Mouse (Mus musculus): ENCODE data around the gene Gnaq. TPM values are rescaled to one million over a fixed set of nuclear protein-coding genes. Genes with fewer than 3 reads are reported as not detected.
"Not testable (repeated sequence)": the region's sequence is repeated elsewhere in the genome, so short reads cannot be mapped to it uniquely, and the experiment has no call there.

Gnaq gene
- total RNA-seq (2015; ENCODE audit: low replicate concordance) (7.1 and 8.6 TPM in 2 replicates), total RNA-seq (2017; ENCODE audit: low replicate concordance) (2.0 and 7.8 TPM in 2 replicates)

DNA sequence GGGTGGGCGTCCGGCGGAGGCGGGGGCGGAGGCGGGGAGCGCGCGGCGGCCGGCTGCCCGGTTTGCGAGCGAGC, at the start of gene Gnaq:
Gnaq (plus strand) TSS at position 41 of the 74 bp plus-strand sequence.
- ATAC-seq (replicated peaks; ENCODE audit: low FRiP score, poor library complexity, severe bottlenecking), result no peak

- ATAC-seq (replicated peaks; ENCODE audit: low FRiP score, poor library complexity, severe bottlenecking), result not testable (repeated sequence)
Measured at GRCm38 (mm10) chr19:16083981-16084630, 48.5 kb upstream of the Gnaq start.

- no peak for ATAC-seq (replicated peaks; ENCODE audit: low FRiP score, poor library complexity, severe bottlenecking)
Measured at GRCm38 (mm10) chr19:16085248-16085647, 47.4 kb upstream of the Gnaq start.

DNA sequence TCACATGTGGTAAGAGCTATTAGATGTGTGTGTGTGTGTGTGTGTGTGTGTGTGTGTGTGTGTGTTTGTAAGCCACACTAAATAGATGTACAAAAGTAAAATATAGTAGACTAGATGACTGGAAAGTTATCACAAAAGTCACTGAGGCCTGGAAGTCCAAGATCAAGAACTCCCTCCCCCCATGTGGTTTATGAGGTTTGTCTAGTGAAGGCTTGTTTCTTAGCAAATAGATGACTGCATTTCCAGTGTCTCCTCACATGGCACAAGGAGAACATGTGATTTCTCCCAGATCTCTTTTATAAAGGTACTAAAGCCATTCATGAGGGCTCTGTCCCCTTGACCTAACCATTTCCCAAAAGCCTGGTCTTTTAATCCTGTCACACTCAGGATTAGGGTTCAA, 46.5 kb upstream of the Gnaq start:
- ATAC-seq (replicated peaks; ENCODE audit: low FRiP score, poor library complexity, severe bottlenecking), result no peak

- ATAC-seq (replicated peaks; ENCODE audit: low FRiP score, poor library complexity, severe bottlenecking), result no peak
Measured at GRCm38 (mm10) chr19:16086581-16086980, 46.0 kb upstream of the Gnaq start.

- ATAC-seq (replicated peaks; ENCODE audit: low FRiP score, poor library complexity, severe bottlenecking), result no peak
Measured at GRCm38 (mm10) chr19:16087391-16087790, 45.2 kb upstream of the Gnaq start.

- no peak for ATAC-seq (replicated peaks; ENCODE audit: low FRiP score, poor library complexity, severe bottlenecking)
Measured at GRCm38 (mm10) chr19:16093616-16094015, 39.0 kb upstream of the Gnaq start.

DNA sequence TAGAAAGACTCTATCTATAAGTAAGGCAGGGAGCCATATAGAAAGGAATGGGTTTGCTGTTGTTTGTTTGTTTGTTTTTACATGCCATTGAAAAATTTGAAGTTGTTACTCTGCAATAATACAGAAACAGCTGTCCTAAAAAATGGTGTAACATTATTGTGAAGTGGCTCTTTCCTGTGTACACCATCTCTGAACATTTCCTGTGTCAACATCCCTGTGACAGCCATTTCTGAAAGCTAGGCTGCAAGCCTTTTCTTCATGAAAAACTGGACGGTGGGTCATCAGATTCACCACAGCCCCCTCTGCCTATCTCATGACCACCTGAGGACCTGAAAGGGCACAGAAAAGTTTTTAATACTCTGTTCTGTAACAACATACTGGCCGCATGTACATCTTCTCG, 22.7 kb upstream of the Gnaq start:
- no peak for ATAC-seq (replicated peaks; ENCODE audit: low FRiP score, poor library complexity, severe bottlenecking)

- no peak for ATAC-seq (replicated peaks; ENCODE audit: low FRiP score, poor library complexity, severe bottlenecking)
Measured at GRCm38 (mm10) chr19:16110670-16111069, 22.0 kb upstream of the Gnaq start.

- ATAC-seq (replicated peaks; ENCODE audit: low FRiP score, poor library complexity, severe bottlenecking), result no peak
Measured at GRCm38 (mm10) chr19:16113295-16113694, 19.3 kb upstream of the Gnaq start.

DNA sequence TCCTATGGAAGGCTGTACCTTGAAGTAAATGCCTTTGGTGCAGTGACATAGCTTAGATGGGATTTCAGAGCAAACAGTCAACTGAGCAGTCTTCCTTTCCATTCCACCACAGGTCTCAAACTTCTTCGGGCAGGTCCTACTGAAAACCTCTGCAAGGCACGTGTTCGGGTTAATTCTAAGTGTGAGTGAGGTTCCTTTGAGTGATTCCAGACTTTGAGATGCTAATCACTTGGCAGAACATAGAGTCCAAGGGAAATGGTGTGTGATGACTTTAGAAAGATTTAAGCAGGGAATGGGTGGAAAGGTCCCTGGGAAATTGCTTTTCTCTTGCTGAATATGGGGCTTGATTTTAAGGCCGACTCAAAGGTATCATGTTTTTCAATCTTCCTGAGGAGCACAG, 14.2 kb upstream of the Gnaq start:
- ATAC-seq (replicated peaks; ENCODE audit: low FRiP score, poor library complexity, severe bottlenecking), result no peak

DNA sequence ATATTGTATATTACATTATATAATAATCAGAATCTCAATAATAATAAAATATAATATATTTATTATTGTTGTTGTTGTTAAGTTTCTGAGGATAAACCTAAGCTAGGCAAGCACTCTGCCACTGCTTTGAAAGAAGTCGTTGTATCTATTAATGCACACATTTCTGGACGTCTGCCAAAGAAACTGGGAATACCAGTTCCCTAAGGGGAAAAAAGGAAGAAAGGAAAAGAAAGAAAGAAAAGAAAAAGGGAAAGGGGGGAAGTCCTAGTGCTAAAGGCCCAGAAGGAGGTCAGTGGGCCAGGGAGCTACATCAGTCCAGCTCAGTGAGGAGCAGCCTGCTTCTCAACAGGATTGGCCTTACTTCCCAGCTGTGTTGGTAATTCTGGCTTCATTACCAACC, 11.3 kb upstream of the Gnaq start:
- no peak for ATAC-seq (replicated peaks; ENCODE audit: low FRiP score, poor library complexity, severe bottlenecking)

DNA sequence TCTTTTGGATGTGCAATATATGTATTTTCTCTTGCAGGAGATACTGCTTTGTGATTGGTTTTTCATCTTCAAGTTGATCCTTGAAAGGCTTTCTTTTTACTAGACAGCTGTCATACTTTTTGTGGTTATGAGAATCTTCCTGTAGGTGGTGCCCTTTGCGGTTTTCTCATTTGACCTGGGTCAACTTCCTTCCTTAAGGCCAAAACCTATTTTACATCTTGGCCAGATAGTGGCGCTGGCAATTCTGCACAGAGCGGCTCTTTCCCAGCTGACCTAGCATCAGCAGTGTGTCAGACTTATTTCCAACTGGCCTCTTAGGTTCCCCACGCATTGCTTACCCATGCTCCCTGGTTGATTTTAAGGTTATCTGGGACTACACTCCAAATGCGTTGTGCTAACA, 3.9 kb upstream of the Gnaq start:
- ATAC-seq (replicated peaks; ENCODE audit: low FRiP score, poor library complexity, severe bottlenecking), result no peak

DNA sequence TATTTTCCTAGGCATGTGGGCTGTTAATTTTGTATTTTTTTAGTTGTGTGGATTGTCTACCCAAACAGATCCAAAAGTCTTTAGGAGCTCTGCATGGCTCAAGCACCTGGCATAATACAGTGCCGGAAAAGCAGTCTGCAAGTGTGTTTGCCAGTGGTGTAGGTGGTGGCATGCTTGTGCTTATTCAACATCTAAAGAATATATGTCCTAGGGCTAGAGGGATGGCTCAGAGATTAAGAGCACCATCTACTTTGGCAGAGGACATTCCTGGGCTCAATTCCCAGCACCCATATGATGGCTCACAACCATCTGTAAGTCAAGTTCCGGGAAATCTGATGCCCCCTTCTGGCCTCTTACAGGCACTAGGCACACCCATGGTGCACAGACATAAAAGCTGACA, 3.5 kb upstream of the Gnaq start:
- ATAC-seq (replicated peaks; ENCODE audit: low FRiP score, poor library complexity, severe bottlenecking), result no peak

- ATAC-seq (replicated peaks; ENCODE audit: low FRiP score, poor library complexity, severe bottlenecking), result no peak
Measured at GRCm38 (mm10) chr19:16130476-16130875, 2.2 kb upstream of the Gnaq start.

- ATAC-seq (replicated peaks; ENCODE audit: low FRiP score, poor library complexity, severe bottlenecking), result no peak
Measured at GRCm38 (mm10) chr19:16131831-16132230, 800 bp upstream of the Gnaq start.

- peak; percentile 88 for ATAC-seq (replicated peaks; ENCODE audit: low FRiP score, poor library complexity, severe bottlenecking)
Measured at GRCm38 (mm10) chr19:16132340-16132790, 266 bp upstream of the Gnaq start.

DNA sequence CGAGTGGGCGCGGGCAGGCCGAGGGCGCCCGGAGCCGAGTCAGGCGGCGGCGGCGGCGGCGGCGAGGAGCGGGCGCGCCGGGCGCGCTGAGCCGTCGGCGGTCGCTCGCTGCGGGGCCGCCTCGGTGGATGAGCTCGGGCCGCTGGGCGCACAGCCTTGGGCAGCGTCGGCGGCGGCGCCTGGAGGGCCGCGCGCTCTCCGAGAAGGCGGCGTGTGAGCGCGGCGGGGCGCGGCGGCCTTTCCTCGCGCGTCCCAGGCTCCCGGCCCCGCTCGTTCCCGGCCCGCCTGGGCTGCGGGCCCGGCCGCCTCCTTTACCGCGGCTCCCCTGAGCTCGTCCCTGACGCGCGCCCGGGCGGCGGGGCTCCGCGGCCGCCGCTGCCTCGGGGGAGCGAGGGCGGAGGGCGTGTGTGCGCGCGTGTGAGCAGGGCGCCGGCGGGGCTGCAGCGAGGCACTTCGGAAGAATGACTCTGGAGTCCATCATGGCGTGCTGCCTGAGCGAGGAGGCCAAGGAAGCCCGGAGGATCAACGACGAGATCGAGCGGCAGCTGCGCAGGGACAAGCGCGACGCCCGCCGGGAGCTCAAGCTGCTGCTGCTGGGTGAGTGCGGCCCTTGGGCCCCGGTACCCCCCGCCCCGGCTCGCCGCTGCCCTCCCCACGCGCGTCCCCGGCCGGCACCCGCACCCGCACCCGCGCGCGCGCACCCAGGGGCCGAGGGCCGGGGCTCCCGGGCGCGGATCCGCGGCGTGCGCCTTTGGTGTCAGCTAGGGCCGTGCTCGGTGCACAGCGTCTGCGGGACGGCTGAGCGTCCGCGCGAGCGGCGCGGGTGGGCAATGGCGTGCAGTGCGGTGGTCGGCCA, 462 bp downstream of the Gnaq start:
- ATAC-seq (replicated peaks; ENCODE audit: low FRiP score, poor library complexity, severe bottlenecking), result 0 out of 2 replicates have a peak, but pooled peaks have one; percentile 27

DNA sequence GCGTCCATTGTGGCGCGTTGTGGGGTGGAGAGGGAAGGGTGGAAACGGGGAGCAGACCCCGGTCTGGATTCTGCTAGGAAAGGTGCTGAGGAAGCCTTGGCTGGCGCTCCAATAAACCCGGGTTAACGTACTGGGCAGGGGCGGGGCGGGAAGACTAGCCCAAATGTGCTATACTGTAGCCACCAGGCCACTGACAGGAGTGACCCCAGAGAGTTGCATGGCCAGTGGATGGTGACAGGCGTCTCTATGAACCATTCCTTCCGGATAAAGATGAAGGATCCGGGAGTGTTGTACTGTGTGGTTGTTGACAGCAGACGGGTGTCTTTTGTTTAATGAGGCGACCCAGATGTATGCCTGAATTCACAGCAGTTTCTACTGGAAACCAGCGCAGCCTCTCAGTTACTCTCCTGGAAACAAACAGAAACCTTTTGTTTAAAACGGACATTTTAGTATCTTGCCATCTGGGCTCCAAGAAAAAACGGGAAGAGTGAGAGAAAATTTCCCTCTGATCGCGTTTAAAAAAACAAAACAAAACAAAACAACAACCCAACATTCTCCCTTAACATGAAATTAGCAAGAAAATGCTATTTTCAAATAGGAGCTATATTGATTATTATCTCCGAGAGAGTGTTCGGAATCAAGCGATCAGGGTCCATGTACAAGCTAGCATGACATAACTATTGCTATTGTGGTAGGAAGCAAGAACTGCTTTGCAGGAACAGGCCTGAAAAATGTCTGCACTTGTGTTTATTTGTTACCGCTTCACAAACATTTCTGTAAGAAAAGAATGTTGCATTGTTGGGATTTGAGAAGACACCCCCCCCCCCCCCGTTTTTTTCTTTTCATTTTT, 1.3 kb downstream of the Gnaq start:
- ATAC-seq (replicated peaks; ENCODE audit: low FRiP score, poor library complexity, severe bottlenecking), result no peak

DNA sequence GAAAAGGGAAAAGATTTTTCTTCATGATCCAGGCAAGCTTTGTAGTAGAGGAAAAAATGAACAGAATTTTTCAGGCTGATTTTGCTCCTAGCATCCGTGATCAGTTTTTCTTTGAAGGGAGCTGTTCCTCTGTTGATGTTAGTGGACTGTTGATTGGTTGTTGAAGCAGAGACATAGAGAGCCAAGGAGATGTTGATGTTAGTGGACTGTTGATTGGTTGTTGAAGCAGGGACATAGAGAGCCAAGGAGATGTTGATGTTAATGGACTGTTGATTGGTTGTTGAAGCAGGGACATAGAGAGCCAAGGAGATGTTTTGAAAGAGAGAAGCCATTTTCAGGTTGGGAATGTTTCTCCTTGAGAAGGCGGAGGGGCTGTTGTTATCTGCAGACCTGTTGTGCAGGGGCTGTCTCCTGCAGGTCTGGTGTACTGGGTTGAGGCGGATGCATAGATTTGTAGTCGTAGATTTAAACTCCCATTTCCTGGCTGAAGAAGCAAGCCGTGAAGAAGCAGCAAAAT, 5.5 kb downstream of the Gnaq start:
- no peak for ATAC-seq (replicated peaks; ENCODE audit: low FRiP score, poor library complexity, severe bottlenecking)

DNA sequence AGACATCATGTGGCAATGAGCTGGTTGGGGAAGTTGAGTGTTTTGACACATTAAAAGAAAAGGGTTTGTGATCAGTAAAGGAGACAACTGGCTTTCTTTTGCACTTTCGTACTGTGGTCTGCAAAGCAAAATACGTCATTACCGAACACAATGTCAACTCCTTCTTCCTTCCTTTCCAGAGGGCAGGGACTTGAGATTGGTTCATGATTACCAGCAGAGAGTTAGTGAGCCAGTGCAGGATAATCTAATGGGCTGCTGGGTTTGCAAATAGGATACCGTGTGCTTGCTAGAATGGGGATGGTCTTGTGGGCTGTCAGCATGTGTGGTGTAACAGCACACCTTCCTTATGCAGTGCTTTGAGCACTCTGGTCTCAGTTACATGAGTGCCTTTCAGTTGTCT, 8.1 kb downstream of the Gnaq start:
- no peak for ATAC-seq (replicated peaks; ENCODE audit: low FRiP score, poor library complexity, severe bottlenecking)
